Mouse (Mus musculus) lung, adult 2 months (tissue): ENCODE measurements around the gene Dmap1. TPM values are rescaled to one million over a fixed set of nuclear protein-coding genes. Genes with fewer than 3 reads are reported as not detected.

Experiments used
- DNase-seq: peaks from one replicate; pipeline ENCODE4 v3.0.0; 2022
- H3K4me1 ChIP-seq: fragments of 200-500 bp; 2 replicates; pipeline ENCODE4 v1.6.1; 2011; ENCODE audit warnings: low read length; ENCODE audit not compliant: control insufficient read depth, insufficient read depth
- H3K4me3 ChIP-seq: fragments of 200-500 bp; replicated peaks from 2 replicates; pipeline ENCODE3; 2011; ENCODE audit warnings: low read depth, mild to moderate bottlenecking, control low read depth, low read length; ENCODE audit errors: extremely low read depth
- CTCF ChIP-seq: fragments of 200-500 bp; IDR thresholded peaks from 2 replicates; pipeline ENCODE4 v1.5.1; 2011; ENCODE audit warnings: mild to moderate bottlenecking, low read length, control low read depth; ENCODE audit not compliant: insufficient read depth
- POLR2A ChIP-seq: fragments of 200-500 bp; IDR thresholded peaks from 2 replicates; pipeline ENCODE4 v1.6.1; 2011; ENCODE audit warnings: low read depth, mild to moderate bottlenecking, control low read depth, low read length, borderline replicate concordance; ENCODE audit errors: extremely low read depth
- WGBS: fragments of 180-500 bp; shearing (Covaris S2); methylation state at CpG from one replicate; pipeline ENCODE4 v1.1.7; 2018; 5-methylcytosine and 5-hydroxymethylcytosine counted together
- polyA plus RNA-seq: library from polyadenylated mRNA; depleted of rRNA; stranded (reverse); fragments of >200 nt; gene quantifications from 2 replicates; pipeline ENCODE4 v1.2.3, GENCODE M21; 2012; rRNA removed

Dmap1 gene
- polyA plus RNA-seq = 18.8 and 23.5 TPM in 2 replicates

GRCm38 (mm10) chr4:117681931-117682461 is at the start of gene Dmap1:
Gene Dmap1, minus strand, starts transcription at chr4:117682273.
- DNase-seq = peak; percentile 86
- TF ChIP-seq CTCF = no peak
- TF ChIP-seq POLR2A = 0 out of 2 replicates have a peak, but pooled peaks have one; percentile 9

DNA sequence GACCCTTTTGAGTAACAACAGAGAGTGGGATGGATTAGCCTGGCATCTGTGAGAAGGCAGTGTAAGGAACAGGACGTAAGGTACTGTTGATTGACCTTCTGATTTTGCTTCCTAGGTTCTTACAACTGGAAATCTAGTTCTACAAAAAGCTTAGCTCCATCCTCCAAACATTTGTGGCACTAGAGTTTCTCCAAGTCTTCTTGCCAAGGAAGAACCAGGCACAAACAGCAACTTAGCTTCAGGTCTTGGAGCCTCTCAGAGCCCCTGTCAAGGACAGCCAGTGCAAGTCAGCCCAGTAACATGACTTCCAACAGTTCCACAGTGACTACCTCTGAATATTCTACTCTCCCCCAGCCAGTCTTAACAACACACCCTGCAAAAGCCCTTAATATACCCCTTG is 42.0 kb upstream of the Dmap1 start, which contains the start of gene Gm12845:
Gm12845 (plus strand) TSS at position 301 of the 400 bp plus-strand sequence.
- Histone ChIP-seq H3K4me1 (no peaks in the 10 kb centered on the region), H3K4me3 (no peak within 1 kb of the TSS)
- TF ChIP-seq POLR2A = no peak
- TF ChIP-seq CTCF = no peak
- WGBS = 76% methylated on average over 1 of the region's 1 CpGs
- no peak for DNase-seq

More at GRCm38 (mm10) chr4:117681931-117682461, at the start of gene Dmap1:
- Histone ChIP-seq H3K4me3 (peak within 1 kb of the TSS; percentile 97), H3K4me1 (no peaks in the 10 kb centered on the region)
- WGBS = under 1% methylated on average over 33 of the region's 33 CpGs

DNA sequence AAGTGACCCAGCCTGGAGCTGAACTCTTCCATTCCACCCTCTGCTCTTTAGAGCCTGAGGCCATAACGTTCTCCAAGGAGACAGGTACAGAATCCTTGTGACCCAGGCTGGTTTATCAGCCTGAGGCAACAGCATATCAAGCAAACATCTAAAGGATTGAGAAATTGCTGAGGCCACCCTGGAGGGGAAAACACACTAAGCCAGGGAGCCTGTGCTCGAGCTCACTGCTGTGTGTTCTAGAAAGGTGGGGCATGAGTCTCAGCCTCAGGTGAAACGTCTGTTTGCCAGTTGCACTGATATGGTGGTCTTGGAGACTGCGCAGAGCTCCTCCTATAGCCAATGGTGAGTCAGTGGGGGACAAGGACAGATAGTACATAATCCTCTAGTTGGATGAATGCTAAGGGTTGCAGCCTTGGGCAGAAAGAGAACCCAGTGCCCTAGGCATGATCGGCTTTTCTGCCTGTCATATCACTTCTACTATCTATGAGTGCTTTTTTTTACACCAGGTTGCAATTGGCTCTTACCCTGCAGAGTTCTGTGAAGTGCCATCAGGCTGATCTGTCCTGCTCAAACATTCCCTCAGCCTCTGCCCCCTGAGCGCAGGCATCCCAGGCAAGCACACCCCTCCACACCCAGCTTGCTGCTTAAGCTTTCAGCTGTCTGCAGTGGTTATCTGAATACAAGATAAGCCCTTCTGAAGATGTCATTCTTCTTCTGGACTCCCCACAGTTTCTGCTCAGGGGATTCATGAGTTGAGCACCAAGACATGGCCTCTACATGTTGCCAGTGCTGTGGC is 31.4 kb upstream of the Dmap1 start:
- no peak for DNase-seq
- 66% methylated on average over 6 of the region's 6 CpGs for WGBS
- Histone ChIP-seq H3K4me1 (no peaks in the 10 kb centered on the region), H3K4me3 (no peak overlapping the region)
- TF ChIP-seq CTCF (no peak), POLR2A (no peak)

GRCm38 (mm10) chr4:117712314-117712713 is 30.2 kb upstream of the Dmap1 start:
- TF ChIP-seq POLR2A (no peak), CTCF (no peak)
- 67% methylated on average over 3 of the region's 3 CpGs for WGBS
- DNase-seq = no peak
- Histone ChIP-seq H3K4me3 (no peak overlapping the region), H3K4me1 (no peaks in the 10 kb centered on the region)

GRCm38 (mm10) chr4:117708780-117709550 is 26.9 kb upstream of the Dmap1 start:
- no peak overlapping the region for H3K4me3 ChIP-seq
- no peak for TF ChIP-seq CTCF
- no peaks in the 10 kb centered on the region for H3K4me1 ChIP-seq
- DNase-seq = no peak
- 58% methylated on average over 3 of the region's 3 CpGs for whole genome bisulfite sequencing

DNA sequence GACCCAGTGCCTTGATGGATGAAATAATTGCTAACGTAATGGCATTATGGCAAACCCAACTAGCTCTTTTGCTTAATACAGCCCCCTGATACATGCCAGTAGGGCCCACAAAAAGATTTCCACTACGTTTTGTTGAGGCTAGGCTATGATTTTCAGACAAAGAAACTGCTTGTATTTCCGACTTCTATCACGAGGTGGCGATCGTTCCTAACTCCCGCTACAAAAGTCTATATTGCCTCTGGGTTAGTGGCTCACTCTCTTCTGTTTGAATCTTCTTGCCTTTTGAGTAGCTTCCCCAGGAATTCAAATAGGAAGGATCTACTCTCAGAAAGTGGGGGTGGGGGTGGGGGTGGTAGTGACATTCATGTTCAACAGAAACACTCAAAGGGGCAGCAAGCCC is 23.3 kb upstream of the Dmap1 start:
- 3% methylated on average over 7 of the region's 7 CpGs for WGBS
- no peaks in the 10 kb centered on the region for H3K4me1 ChIP-seq
- DNase-seq = peak; percentile 43
- TF ChIP-seq POLR2A = no peak
- TF ChIP-seq CTCF = peak; percentile 40; the same call in 1 of the 2 replicates
- no peak overlapping the region for H3K4me3 ChIP-seq

DNA sequence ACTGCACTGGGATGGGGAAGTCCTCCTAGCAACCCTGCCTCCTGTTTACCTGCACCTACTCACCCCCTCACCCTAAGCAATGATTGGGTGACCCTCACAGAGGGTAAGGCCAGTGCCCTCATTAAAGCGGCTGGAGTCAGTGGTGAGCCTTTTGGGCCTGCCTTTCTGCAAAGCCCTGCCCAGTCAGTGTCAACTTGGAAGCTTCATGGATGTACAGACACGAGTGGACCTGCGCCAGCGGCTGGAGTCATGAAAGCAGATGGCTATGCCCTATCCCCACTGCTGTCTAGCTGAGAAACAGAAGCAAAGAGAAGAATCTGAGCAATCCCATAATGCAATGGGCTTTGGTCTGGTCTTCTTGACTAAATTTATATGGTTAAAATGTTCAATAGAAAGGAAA is 4.3 kb upstream of the Dmap1 start:
- 77% methylated on average over 4 of the region's 4 CpGs for WGBS
- Histone ChIP-seq H3K4me3 (no peak overlapping the region), H3K4me1 (no peaks in the 10 kb centered on the region)
- DNase-seq = no peak
- TF ChIP-seq POLR2A = no peak
- no peak for TF ChIP-seq CTCF

- DNase-seq = no peak
- no peaks in the 10 kb centered on the region for H3K4me1 ChIP-seq
- WGBS = 60% methylated on average over 6 of the region's 6 CpGs
- TF ChIP-seq CTCF (no peak), POLR2A (no peak)
- no peak overlapping the region for H3K4me3 ChIP-seq
Observed at GRCm38 (mm10) chr4:117683048-117683768, 1.1 kb upstream of the Dmap1 start.

- Histone ChIP-seq H3K4me3 (peak overlapping the region; percentile 97), H3K4me1 (no peaks in the 10 kb centered on the region)
- no peak for DNase-seq
- no peak for TF ChIP-seq CTCF
- no peak for TF ChIP-seq POLR2A
Observed at GRCm38 (mm10) chr4:117682463-117682862, 390 bp upstream of the Dmap1 start.
